Mouse (Mus musculus): ENCODE results near the gene Hdac9.
"Not testable (repeated sequence)": the region's sequence is repeated elsewhere in the genome, so short reads cannot be mapped to it uniquely, and the experiment has no call there.

The Hdac9 gene

GRCm38 (mm10) chr12:34481702-34482101 lies 435.2 kb downstream of the Hdac9 start:
- no peak for DNase-seq

GRCm38 (mm10) chr12:34472949-34473651 lies 443.8 kb downstream of the Hdac9 start:
- no peak for DNase-seq

- no peak for DNase-seq
These were observed 444.4 kb downstream of the Hdac9 start for GRCm38 (mm10) chr12:34472542-34472941.

GRCm38 (mm10) chr12:34461728-34462127 lies 455.2 kb downstream of the Hdac9 start:
- no peak for DNase-seq

- DNase-seq, result no peak
These were observed 464.3 kb downstream of the Hdac9 start for GRCm38 (mm10) chr12:34452643-34453042.

- DNase-seq, result no peak
These were observed 465.7 kb downstream of the Hdac9 start for GRCm38 (mm10) chr12:34451198-34451597.

GRCm38 (mm10) chr12:34444724-34445123 lies 472.2 kb downstream of the Hdac9 start:
- not testable (repeated sequence) for DNase-seq

- no peak for DNase-seq
These were observed 476.0 kb downstream of the Hdac9 start for GRCm38 (mm10) chr12:34440930-34441329.

- DNase-seq, result no peak
These were observed 484.0 kb downstream of the Hdac9 start for GRCm38 (mm10) chr12:34432919-34433318.

GRCm38 (mm10) chr12:34432461-34432860 lies 484.4 kb downstream of the Hdac9 start:
- no peak for DNase-seq

GRCm38 (mm10) chr12:34431832-34432231 lies 485.1 kb downstream of the Hdac9 start:
- no peak for DNase-seq

GRCm38 (mm10) chr12:34425468-34425867 lies 491.4 kb downstream of the Hdac9 start:
- no peak for DNase-seq

GRCm38 (mm10) chr12:34408139-34408538 lies 508.8 kb downstream of the Hdac9 start:
- DNase-seq, result no peak

GRCm38 (mm10) chr12:34407143-34407542 lies 509.8 kb downstream of the Hdac9 start:
- DNase-seq, result no peak

GRCm38 (mm10) chr12:34402065-34402464 lies 514.8 kb downstream of the Hdac9 start:
- DNase-seq, result no peak

GRCm38 (mm10) chr12:34398611-34399010 lies 518.3 kb downstream of the Hdac9 start:
- DNase-seq, result no peak

GRCm38 (mm10) chr12:34394342-34394741 lies 522.6 kb downstream of the Hdac9 start:
- DNase-seq, result no peak

- no peak for DNase-seq
These were observed 537.2 kb downstream of the Hdac9 start for GRCm38 (mm10) chr12:34379681-34380080.

GRCm38 (mm10) chr12:34378637-34379036 lies 538.3 kb downstream of the Hdac9 start:
- DNase-seq, result no peak

GRCm38 (mm10) chr12:34351906-34352305 lies 565.0 kb downstream of the Hdac9 start:
- no peak for DNase-seq

- DNase-seq, result no peak
These were observed 569.4 kb downstream of the Hdac9 start for GRCm38 (mm10) chr12:34347529-34347928.

GRCm38 (mm10) chr12:34342761-34343160 lies 574.1 kb downstream of the Hdac9 start:
- DNase-seq, result no peak

GRCm38 (mm10) chr12:34338886-34339285 lies 578.0 kb downstream of the Hdac9 start:
- no peak for DNase-seq

- DNase-seq, result no peak
These were observed 582.3 kb downstream of the Hdac9 start for GRCm38 (mm10) chr12:34334455-34335084.

- DNase-seq, result no peak
These were observed 584.0 kb downstream of the Hdac9 start for GRCm38 (mm10) chr12:34332884-34333283.
